Mouse (Mus musculus) left cerebral cortex, postnatal 36 days (tissue): Measurements from ENCODE around the gene Rasd1. TPM values are rescaled to one million over a fixed set of nuclear protein-coding genes. Genes with fewer than 3 reads are reported as not detected.
"Not testable (repeated sequence)": the region's sequence is repeated elsewhere in the genome, so short reads cannot be mapped to it uniquely, and the experiment has no call there.

ENCODE experiments used
- DNase-seq, 2 experiments: peaks; one replicate each; pipeline ENCODE4 v3.0.0; 2021 to 2022; ENCODE audit warnings: low spot score in 2 of 2, mixed read lengths in 1 of 2
- intact Hi-C: fragments of 180-260 bp; cut with DNase I; formaldehyde crosslinking; loops from one replicate; pipeline ENCODE4 v1.15.1; 2025
- total RNA-seq, 2 experiments: library from RNA; stranded (reverse); gene quantifications; 2 replicates each; pipeline ENCODE4 v1.2.3; 2021

Rasd1 gene
- total RNA-seq, 2 experiments from 2014 or later, result 8.1 to 11.3 TPM

- intact Hi-C loops, result loop anchor here (2.0 to 10.0 kb wide), 3 partner anchors 15 to 451 kb away; partner anchors contain the start of genes Atpaf2, Gid4 and Med9
- no peak for DNase-seq
These were observed 1.2 kb downstream of the Rasd1 start for GRCm38 (mm10) chr11:59963364-59964162.

GRCm38 (mm10) chr11:59962590-59962989 is 2.2 kb downstream of the Rasd1 start:
- intact Hi-C loops, result loop anchor here (5.0 to 10.0 kb wide), 2 partner anchors 115 to 452 kb away; partner anchors contain the start of genes Atpaf2 and Gid4
- no peak for DNase-seq

GRCm38 (mm10) chr11:59961338-59961875 is 3.3 kb downstream of the Rasd1 start:
- intact Hi-C loops, result loop anchor here (5.0 to 10.0 kb wide), 2 partner anchors 116 to 453 kb away; partner anchors contain the start of genes Atpaf2 and Gid4
- DNase-seq, result no peak

GRCm38 (mm10) chr11:59960476-59961337 is 4.0 kb downstream of the Rasd1 start:
- intact Hi-C loops, result loop anchor here (5.0 to 10.0 kb wide), 2 partner anchors 117 to 454 kb away; partner anchors contain the start of genes Atpaf2 and Gid4
- no peak for DNase-seq

- DNase-seq, result no peak
- intact Hi-C loops, result no loop called here
These were observed 5.3 kb downstream of the Rasd1 start for GRCm38 (mm10) chr11:59959453-59959852.

GRCm38 (mm10) chr11:59956749-59957148 is 8.0 kb downstream of the Rasd1 start:
- intact Hi-C loops, result no loop called here
- no peak for DNase-seq

GRCm38 (mm10) chr11:59952892-59953291 is 11.9 kb downstream of the Rasd1 start:
- DNase-seq, result no peak
- intact Hi-C loops, result no loop called here

- no peak for DNase-seq
- intact Hi-C loops, result loop anchor here (2.0 kb wide), 1 partner anchor 16 kb away; the partner anchor contains the start of gene Rasd1
These were observed 16.4 kb downstream of the Rasd1 start for GRCm38 (mm10) chr11:59948401-59948767.

- intact Hi-C loops, result loop anchor here (2.0 kb wide), 1 partner anchor 17 kb away; the partner anchor contains the start of gene Rasd1
- DNase-seq, result peak; percentile 96 to 98
These were observed 16.9 kb downstream of the Rasd1 start, which contains the start of gene Med9 for GRCm38 (mm10) chr11:59947752-59948400. Gene Med9, plus strand, starts transcription at chr11:59948206.

GRCm38 (mm10) chr11:59944855-59945254 is 19.9 kb downstream of the Rasd1 start:
- intact Hi-C loops, DNase-seq: not testable (repeated sequence)

- intact Hi-C loops, result no loop called here
These were observed 23.4 kb downstream of the Rasd1 start for GRCm38 (mm10) chr11:59941391-59941790.

GRCm38 (mm10) chr11:59940645-59941044 is 24.1 kb downstream of the Rasd1 start:
- DNase-seq, result no peak
- intact Hi-C loops, result no loop called here

More at GRCm38 (mm10) chr11:59941391-59941790, 23.4 kb downstream of the Rasd1 start:
- DNase-seq, result no peak

- intact Hi-C loops, result no loop called here
- DNase-seq, result no peak
These were observed 24.9 kb downstream of the Rasd1 start for GRCm38 (mm10) chr11:59939821-59940220.

- intact Hi-C loops, result no loop called here
- DNase-seq, result no peak
These were observed 27.1 kb downstream of the Rasd1 start for GRCm38 (mm10) chr11:59937615-59938014.

- no peak for DNase-seq
- intact Hi-C loops, result no loop called here
These were observed 27.7 kb downstream of the Rasd1 start for GRCm38 (mm10) chr11:59937023-59937422.

GRCm38 (mm10) chr11:59933943-59934342 is 30.8 kb downstream of the Rasd1 start:
- no peak for DNase-seq
- intact Hi-C loops, result no loop called here

- intact Hi-C loops, result no loop called here
- DNase-seq, result no peak
These were observed 32.0 kb downstream of the Rasd1 start for GRCm38 (mm10) chr11:59932560-59933337.

GRCm38 (mm10) chr11:59930031-59930430 is 34.7 kb downstream of the Rasd1 start:
- DNase-seq, result no peak
- intact Hi-C loops, result no loop called here
